Mouse (Mus musculus) layer of hippocampus, adult 9-11 months (tissue): Measurements from ENCODE around the gene Ap5s1.
A peak's percentile ranks its signal among the peaks of the same experiment; 100 is the strongest.
"Not testable (repeated sequence)": the region's sequence is repeated elsewhere in the genome, so short reads cannot be mapped to it uniquely, and the experiment has no call there.

ENCODE experiments used
- DNase-seq: peaks from one replicate; pipeline ENCODE4 v3.0.0; 2022

Gene Ap5s1

GRCm38 (mm10) chr2:131223569-131223968, 16.7 kb downstream of the Ap5s1 start:
- no peak for DNase-seq

GRCm38 (mm10) chr2:131225178-131225577, 18.3 kb downstream of the Ap5s1 start:
- DNase-seq, result no peak

DNA sequence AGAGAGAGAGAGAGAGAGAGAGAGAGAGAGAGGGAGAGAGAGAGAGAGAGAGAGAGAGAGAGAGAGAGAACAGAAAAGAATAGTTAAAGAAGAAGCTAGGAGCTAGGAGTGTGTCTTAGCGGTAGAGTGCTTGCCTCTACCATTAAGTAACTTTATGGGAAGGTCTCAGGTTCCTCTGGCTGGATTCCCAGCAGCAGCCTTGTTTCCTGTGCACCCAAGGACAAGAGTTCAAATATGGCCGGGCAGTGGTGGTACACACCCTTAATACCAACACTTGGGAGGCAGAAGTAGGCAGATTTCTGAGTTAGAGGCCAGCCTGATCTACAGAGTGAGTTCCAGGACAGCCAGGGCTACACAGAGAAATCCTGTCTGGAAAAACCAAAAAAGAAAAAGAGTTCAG, 19.8 kb downstream of the Ap5s1 start:
- DNase-seq, result not testable (repeated sequence)

- DNase-seq, result no peak
Measured at GRCm38 (mm10) chr2:131227243-131227642, 20.4 kb downstream of the Ap5s1 start.

- DNase-seq, result no peak
Measured at GRCm38 (mm10) chr2:131232558-131232957, 25.7 kb downstream of the Ap5s1 start.

GRCm38 (mm10) chr2:131233307-131234126, 26.6 kb downstream of the Ap5s1 start, which contains the start of gene Mavs:
TSS of gene Mavs (plus strand) at chr2:131234063.
- peak; percentile 96 for DNase-seq

DNA sequence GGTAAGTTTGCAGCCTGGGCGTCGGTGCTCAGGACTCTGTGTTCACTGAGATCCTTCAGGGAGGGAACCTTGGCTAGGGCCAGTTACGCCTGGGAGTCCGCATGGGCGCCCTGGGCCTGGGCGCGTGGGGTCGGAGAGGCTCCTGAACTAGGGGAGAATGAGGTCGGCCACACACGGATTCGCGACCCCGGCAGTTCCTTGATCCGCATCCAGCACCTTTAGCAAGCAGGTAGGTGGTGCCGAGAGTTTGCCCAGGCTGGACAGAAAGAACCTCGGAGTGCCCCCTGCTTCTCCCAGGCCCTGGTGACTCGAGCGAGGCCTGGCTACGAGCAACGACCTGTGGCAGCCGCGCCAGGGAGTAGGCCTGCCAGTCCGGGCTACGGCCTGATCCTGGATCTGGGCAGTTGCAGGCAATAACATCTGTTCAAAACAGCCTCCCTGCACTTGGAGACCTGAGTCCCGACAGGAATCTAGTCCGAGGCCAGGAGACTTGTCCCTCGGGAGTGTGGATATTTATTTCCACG, 27.3 kb downstream of the Ap5s1 start:
- no peak for DNase-seq

- no peak for DNase-seq
Measured at GRCm38 (mm10) chr2:131234970-131235635, 28.2 kb downstream of the Ap5s1 start.

GRCm38 (mm10) chr2:131242180-131242579, 35.3 kb downstream of the Ap5s1 start:
- no peak for DNase-seq

GRCm38 (mm10) chr2:131242929-131243328, 36.1 kb downstream of the Ap5s1 start:
- no peak for DNase-seq

DNA sequence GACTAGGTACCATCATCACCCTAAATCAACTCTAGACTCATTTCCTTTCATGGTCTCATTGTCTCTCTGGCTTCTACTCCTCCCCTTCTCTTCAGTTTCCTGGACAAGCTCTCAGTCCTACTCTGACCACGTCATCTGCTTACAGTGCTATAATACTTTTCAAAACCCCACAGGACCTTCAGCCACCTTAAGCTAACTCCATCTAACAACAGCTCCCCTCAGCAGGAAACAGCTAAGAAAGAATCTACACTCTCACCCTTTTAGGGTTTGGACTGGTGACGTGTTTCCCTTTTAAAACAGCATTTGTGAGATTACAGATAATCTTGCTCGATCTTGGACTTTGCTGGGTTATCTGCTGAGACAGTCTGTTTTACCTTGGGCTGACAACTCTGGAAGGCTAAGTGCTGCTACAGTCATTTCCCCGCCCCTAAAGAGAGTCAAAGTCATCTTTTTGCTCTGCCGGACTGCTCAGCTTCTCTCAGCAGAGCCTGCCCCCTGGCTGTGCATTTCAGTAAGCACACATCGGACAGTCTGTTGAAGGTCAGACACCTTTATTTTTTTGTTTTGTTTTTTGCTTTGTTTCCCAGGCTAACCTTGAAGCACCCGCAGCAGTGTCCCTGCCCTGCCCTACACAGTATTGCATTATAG, 46.9 kb downstream of the Ap5s1 start:
- peak; percentile 26 for DNase-seq

DNA sequence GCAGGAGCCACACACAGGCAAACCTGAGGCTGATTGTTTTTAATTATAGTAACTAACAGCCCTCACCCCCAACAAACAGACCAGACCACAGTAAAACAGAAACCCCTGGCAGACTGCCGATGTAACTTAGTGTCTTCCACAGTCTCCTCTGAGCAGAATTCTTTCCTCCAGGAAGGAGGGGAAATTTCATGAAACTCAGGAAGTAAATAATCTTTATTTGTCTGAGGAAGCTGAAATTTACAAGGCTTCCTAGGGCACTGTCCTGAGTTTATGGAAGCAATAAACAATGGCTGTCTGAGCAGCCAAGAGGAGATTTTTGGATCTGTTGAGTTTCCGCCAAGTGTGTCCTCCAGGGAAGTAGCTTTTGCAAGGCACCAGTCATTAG, 47.4 kb downstream of the Ap5s1 start:
- DNase-seq, result no peak

DNA sequence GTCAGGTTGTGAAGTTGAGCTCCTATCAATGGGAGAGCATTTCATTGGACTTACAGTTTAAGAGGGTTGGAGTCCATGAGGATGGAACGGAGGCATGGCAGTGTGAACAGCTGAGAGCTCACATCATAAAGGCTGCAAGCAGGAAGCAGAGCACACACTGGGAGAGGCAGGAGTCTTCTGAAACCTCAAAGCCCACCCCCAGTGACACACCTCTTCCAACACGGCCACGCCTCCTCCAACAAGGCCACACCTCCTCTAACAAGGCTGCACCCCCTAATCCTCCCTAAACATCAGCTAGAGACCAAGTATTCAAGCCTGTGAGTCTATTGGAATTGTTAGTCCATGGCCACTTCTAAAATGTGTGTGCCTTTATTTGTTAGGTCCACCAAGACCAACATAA, 48.9 kb downstream of the Ap5s1 start:
- DNase-seq, result no peak

GRCm38 (mm10) chr2:131258693-131259092, 51.8 kb downstream of the Ap5s1 start:
- no peak for DNase-seq

DNA sequence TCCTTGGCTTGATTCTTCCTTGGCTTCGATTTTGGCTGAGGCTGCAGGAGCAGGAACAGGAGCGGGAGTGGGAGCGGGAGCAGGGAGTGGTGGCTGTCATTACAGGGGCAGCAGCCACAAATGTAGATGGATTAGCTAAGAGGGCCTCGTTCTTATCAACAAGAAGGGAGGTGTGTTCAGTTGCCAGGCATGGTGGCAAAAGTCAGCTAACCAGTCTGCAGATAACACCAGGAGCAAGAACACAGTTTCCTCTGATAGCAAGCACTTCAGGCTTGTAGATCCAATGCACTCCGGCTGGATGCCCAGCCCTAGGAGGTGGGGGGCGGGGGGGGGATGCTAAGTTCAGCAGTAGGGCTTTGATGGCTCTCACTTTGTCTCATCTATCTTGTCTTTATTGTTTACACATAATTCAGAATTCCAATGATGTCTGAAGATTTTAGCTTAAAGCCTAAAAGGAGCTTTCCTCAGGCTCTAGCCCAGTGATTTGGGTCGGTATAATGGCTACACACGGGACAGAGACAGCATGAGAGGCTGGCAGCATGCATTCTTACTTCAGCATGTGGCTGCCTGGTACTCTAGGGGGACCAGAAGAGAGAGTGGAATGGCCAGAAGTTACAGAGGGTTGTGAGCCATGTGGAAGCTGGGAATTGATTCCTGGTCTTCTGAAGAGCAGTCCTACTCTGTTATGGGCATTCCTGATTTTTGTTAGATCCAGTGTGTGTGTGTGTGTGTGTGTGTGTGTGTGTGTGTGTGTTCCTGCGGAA, 53.8 kb downstream of the Ap5s1 start:
- no peak for DNase-seq

GRCm38 (mm10) chr2:131261481-131262212, 54.8 kb downstream of the Ap5s1 start:
- peak; percentile 38 for DNase-seq

DNA sequence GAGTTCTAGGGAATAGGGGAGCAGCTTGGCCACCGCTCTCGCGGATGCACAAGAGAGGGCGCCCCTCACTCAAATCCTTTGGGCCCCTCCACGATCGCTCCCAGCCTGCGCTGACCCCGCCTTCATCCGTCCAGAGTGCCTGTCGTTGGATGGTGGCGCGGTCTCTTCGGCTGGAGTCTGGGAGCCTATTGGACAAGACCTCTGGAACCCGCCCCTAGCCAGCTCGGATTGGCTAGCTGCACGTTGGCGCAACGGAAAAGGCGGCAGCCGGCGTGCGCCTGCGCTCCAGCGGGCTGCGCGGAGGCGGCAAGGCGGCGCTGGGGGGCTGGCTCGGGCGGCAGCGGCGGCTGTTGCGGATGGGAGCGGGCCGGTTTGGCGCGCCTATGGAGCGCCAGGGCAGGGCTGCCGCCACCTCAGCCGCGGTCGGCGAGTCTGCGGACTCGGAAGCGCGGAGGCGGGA, 55.4 kb downstream of the Ap5s1 start, which contains the start of gene Pank2:
Pank2 (plus strand) TSS at position 283 of the 460 bp plus-strand sequence.
- peak; percentile 99 for DNase-seq
